Mouse (Mus musculus) retina, postnatal 1 day (tissue): ENCODE results near the gene Gm8334.
"Not testable (repeated sequence)": the region's sequence is repeated elsewhere in the genome, so short reads cannot be mapped to it uniquely, and the experiment has no call there.

Experiments used
- DNase-seq: peaks from one replicate; pipeline ENCODE4 v3.0.0-alpha.2; 2012

Gm8334 gene

DNA sequence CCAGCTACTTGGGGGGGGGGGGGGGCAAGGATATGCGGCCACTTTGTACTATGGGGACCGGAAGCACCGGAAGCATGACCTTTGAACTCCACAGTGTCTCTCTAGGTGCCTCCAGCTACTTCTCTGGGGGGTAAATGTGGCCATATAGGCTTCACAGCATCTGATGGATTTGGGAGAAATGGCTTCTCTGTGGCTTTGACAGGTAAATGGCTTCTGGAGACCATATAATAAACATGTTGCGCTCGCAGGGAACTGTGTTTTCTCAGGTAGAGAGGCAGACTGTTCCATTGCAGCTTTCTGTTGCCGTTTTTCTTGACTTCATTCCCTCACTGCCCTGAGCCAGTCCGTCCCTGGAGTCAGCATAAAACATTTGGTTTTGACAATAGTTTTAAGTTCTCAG lies at the start of gene Gm8334:
Gm8334 (minus strand) TSS at position 101 of the 400 bp plus-strand sequence.
- DNase-seq: not testable (repeated sequence)

DNA sequence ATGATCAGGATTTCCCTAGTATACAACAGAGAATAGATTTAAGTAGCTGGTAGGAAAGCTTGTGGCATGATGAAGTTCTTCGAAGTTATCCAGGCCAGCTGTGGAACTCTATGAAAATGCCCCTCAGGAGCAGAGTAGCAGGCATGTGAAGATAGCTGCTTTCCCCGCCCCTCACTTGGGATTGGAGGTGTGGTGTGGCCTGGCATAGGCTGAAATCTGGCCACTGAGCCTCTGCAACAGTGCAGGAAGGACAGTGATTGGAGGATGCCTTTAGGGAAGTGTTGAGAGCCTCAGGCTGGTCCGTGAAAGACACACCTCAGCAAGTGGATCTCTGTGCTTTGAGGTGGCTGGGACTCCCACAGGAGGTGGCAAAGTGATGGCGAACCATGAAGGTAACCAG lies 48.3 kb upstream of the Gm8334 start, which contains the start of gene Gm15127:
Gm15127 (plus strand) TSS at position 301 of the 400 bp plus-strand sequence.
- not testable (repeated sequence) for DNase-seq
